Mouse (Mus musculus) bone marrow macrophage, adult 2 months (primary cell): Measurements from ENCODE around the gene Rab1a.

Experiments
- CTCF ChIP-seq: IDR thresholded peaks from 2 replicates; pipeline ENCODE4 v1.5.1; 2012; ENCODE audit warnings: low read depth, mild to moderate bottlenecking, low read length, moderate library complexity
- POLR2A ChIP-seq: IDR thresholded peaks from 2 replicates; pipeline ENCODE4 v1.6.1; 2012; ENCODE audit warnings: mild to moderate bottlenecking, low read depth, low read length, borderline replicate concordance

DNA sequence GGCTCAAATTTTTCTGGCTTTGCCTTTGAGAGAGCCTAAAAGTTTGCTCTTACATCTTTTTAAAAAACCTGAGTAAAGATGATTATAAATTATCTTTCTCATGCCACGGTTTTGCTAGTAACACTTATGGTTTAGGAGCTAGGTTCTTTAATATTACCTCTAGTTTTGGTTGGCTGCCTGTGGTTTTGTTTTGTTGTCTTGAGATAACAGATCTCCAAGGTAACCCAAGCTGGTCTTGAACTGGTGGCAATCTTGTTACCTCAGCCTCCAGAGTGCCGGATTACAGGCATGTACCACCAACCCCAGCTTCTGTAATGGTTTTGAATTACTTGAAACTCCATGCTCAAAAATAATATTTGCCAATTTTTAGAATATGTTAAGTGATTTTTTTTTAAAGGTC, 10.6 kb downstream of the Rab1a start:
- TF ChIP-seq POLR2A (no peak), CTCF (no peak)
